Mouse (Mus musculus): ENCODE measurements around the gene Gm21897.
"Not testable (repeated sequence)": the region's sequence is repeated elsewhere in the genome, so short reads cannot be mapped to it uniquely, and the experiment has no call there.

Gm21897 gene

DNA sequence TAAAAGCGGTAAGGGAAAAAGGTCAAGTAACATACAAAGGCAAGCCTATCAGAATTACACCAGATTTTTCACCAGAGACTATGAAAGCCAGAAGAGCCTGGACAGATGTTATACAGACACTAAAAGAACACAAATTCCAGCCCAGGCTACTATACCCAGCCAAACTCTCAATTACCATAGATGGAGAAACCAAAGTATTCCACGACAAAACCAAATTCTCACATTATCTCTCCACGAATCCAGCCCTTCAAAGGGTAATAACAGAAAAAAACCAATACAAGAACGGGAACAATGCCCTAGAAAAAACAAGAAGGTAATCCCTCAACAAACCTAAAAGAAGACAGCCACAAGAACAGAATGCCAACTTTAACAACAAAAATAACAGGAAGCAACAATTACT, at the start of gene Gm21897:
TSS of gene Gm21897 (plus strand) at position 301 of the 400 bp plus-strand sequence.
- not testable (repeated sequence) for DNase-seq (ENCODE audit: low read depth)

- no peak for DNase-seq (ENCODE audit: low read depth)
Observed at GRCm38 (mm10) chr16:15272291-15272690, 45.0 kb upstream of the Gm21897 start.

GRCm38 (mm10) chr16:15277461-15277860, 39.8 kb upstream of the Gm21897 start:
- DNase-seq (ENCODE audit: low read depth) = no peak

DNA sequence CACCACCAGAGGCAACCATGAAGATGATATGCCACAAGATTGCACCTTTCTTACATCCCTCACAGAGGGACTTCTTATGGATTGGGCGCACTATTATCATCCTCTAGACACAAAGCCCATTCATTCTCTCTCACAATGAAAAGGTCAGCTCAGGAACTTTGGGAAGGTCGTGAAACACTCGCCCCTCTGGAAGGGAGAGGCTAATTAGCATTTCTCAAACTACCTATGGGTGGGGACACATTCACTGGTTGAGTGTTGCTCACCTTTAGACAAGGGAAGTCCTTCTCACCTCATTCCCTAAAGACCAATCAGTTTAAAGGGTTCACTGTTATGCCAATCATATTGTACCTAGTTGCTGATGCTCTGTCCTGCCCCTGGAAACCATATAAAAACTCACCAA, 24.2 kb upstream of the Gm21897 start:
- DNase-seq (ENCODE audit: low read depth) = no peak

DNA sequence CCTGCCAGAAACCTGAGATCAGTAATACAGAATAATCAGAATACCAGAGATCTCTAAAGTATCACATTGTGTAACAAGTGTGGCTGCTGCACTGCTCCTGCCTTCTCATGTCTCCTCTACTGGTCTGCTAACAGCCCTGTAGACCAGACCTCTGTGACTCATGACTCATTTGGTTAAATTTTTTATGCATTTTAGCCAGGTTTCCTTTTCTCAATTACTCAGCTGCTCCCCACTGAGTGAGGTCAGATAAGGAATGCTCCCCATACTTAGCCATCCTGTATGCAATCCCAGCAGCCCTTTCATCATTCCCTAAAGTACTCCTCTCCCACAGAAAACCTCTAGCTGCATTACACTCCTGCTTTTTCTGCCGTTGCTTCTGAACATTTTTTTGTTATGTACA, 23.0 kb upstream of the Gm21897 start:
- peak; percentile 79 for DNase-seq (ENCODE audit: low read depth)

DNA sequence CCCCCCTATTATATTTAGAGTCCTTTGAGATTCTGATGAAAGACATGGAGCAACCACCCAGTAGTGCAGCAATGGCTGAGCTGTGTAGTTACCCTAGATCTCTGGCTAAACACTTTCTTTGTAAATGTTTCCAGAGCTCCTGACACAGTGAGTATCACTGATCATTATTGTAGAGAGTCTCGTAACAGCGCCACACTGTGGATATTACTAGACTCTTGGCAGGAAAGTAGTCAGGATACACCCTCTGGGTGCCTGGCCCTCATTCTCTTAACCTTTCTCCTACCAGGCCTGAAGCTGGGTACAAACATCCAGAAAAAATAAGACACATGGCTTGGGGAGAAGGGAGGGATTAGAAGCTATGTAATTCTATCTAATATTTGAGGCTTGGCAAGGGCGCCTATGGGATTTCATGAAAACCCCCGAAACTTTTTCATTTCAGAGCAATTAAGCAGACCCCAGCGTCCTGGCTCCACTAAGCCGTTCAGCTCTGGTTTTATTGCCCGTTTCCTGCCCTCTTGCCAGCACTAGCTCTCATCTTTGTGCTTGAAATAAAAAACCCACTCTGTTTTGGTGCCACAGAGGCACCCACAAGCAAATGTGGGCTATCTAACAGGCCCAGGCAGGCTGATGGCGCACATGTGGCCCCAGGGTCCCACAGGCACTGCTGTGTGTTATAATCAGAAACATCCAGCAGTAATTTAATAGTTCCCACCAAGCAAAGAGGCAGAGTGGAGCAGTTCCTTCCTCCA, 22.2 kb upstream of the Gm21897 start:
- DNase-seq (ENCODE audit: low read depth) = peak; percentile 73

DNA sequence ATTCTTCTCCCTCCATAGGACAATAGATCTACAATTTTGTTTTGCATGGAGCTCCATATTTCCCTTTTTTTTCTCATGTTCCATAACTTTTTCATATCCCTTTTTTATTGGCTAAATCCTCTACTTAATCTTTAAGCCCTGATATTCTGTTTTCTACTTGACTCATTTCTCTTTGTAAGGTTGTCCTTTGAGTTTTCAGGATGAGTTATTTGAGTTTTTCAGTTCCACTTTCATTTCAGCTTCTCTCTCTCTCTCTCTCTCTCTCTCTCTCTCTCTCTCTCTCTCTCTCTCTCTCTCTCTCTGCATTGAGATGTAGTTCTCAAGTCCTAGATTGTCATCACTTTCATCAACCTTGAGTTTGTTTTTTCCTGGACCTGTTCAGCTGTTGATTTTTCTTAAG, 17.3 kb downstream of the Gm21897 start:
- no peak for DNase-seq (ENCODE audit: low read depth)

DNA sequence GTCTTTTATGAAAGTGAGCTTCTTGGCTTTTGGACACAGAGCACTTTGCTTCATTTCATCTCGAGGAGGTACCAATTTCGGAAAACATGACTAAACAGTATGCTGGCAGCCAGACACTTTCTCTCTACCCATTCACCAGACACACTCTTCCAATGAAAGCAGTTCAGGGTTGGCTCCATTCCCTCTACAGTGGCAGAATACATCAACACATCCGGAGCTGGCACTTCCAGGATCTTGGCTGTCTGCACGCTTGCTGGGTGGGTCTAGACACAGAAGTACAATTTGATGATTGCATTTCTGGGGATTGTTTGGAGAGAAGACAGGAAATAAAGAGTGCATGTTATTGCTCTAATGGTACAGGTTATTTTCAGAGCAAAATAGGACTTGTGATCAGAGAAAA, 21.8 kb downstream of the Gm21897 start:
- peak; percentile 64 for DNase-seq (ENCODE audit: low read depth)

- DNase-seq (ENCODE audit: low read depth) = no peak
Observed at GRCm38 (mm10) chr16:15346045-15346444, 28.8 kb downstream of the Gm21897 start.

- no peak for DNase-seq (ENCODE audit: low read depth)
Observed at GRCm38 (mm10) chr16:15349381-15349780, 32.1 kb downstream of the Gm21897 start.

- DNase-seq (ENCODE audit: low read depth) = no peak
Observed at GRCm38 (mm10) chr16:15351301-15351700, 34.0 kb downstream of the Gm21897 start.

GRCm38 (mm10) chr16:15352320-15352719, 35.1 kb downstream of the Gm21897 start:
- DNase-seq (ENCODE audit: low read depth) = no peak

GRCm38 (mm10) chr16:15354901-15355300, 37.6 kb downstream of the Gm21897 start:
- DNase-seq (ENCODE audit: low read depth) = no peak

DNA sequence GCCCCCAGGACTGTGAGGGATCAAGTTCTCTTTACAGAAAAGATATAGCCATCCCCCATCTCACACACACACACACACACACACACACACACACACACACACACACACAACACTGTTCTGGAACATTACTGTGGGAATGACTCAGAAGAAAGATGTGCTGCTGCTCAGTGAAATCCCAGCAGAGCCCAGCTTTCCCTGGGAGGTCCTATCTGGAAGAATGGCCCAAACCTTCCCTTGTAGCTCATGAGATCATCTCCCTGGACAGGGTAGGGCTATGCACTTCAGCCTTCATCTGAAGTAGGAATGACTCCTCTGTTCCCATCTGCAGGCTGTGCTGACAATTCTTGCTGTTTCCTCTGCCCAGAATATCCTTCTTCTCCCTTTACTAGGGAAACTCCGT, 38.1 kb downstream of the Gm21897 start:
- peak; percentile 67 for DNase-seq (ENCODE audit: low read depth)

DNA sequence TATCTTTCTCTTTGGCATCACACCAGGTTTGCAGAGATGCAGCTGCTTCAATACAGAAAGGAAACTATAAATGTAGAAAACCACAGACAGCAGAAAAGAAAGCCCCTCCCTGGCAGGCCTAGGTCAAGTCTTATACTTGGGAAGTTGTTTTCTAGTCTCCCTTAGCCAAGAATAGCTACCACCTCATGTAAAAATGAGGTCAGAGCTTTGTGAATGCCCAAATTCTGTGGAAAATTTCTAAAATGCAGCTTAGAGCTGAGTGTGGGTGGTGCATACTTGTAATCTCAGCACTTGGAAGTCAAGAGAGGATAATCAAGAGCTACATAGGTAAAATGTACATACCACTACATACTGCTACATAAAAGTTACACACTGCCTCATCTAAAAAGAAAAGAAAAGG, 40.5 kb downstream of the Gm21897 start:
- DNase-seq (ENCODE audit: low read depth) = no peak

GRCm38 (mm10) chr16:15359110-15359782, 42.0 kb downstream of the Gm21897 start:
- peak; percentile 53 for DNase-seq (ENCODE audit: low read depth)

- no peak for DNase-seq (ENCODE audit: low read depth)
Observed at GRCm38 (mm10) chr16:15360825-15361224, 43.6 kb downstream of the Gm21897 start.
